ENCODE assay signal across 20 mouse cellular contexts in the genomic region with DNA sequence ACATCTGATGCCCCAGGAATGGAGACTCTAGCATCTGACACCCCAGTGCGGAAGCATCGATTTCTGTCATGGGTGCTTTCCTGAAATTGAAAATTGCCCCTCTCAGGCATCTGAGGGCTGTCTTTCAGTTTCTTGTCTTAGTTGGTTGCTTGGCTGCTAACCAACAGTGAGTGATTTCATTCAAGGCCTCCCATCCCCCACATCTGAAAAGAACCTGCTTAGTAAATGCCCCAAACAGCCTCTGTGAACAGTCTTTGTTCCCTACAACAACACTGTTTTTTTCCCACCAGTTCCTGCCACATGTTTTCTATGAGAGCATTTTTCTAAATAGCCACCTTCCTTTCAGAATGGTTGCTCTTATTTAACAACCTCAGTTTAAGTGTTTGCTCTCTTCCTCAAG.
A peak's percentile ranks its signal among the peaks of the same experiment; 100 is the strongest.
DNase-seq lines count a peak whose midpoint lies in the region; ATAC-seq and TF ChIP-seq lines count a peak whose summit lies in the region.
"Had no signal": no experiment of that assay in that cellular context is flagged by ENCODE, and none has a peak within 500 bp of the region (broad histone marks: within the 10 kb centered on the region; RNA-seq: fewer than 3 reads in every experiment).

No protein-coding gene starts in this region.

- H3K9me3 ChIP-seq in midbrain, postnatal 0 days (ENCODE audit: low read length): no peaks in the 10 kb centered on the region
- no peaks in the 10 kb centered on the region for H3K9me3 ChIP-seq in midbrain, embryonic 10.5 days (replicated peaks)
- H3K9me3 ChIP-seq: hindbrain, embryonic 12.5 days; limb, embryonic 12.5 days; neural tube, embryonic 12.5 days had no signal

- no peak overlapping the region for H3K9ac ChIP-seq in midbrain, postnatal 0 days (replicated peaks; ENCODE audit: low read length, poor library complexity, severe bottlenecking)
- H3K9ac ChIP-seq: hindbrain, embryonic 12.5 days; limb, embryonic 12.5 days; neural tube, embryonic 12.5 days had no signal

- H3K4me3 ChIP-seq in midbrain, postnatal 0 days (ENCODE audit: low read depth, low read length): no peak overlapping the region
- H3K4me3 ChIP-seq in midbrain, embryonic 10.5 days: no peak overlapping the region
- H3K4me3 ChIP-seq: hindbrain, embryonic 12.5 days; layer of hippocampus, adult 2 months; limb, embryonic 12.5 days; megakaryocyte, embryonic 14.5 days; neural tube, embryonic 12.5 days had no signal

- TF ChIP-seq CTCF in midbrain, postnatal 0 days (IDR thresholded peaks at IDR 0.05): no peak

- 0 out of 2 replicates have a peak, but pooled peaks cover 3% of the 10 kb centered on the region for H3K4me1 ChIP-seq in midbrain, postnatal 0 days (ENCODE audit: insufficient read depth, low read length)
- H3K4me1 ChIP-seq in midbrain, embryonic 10.5 days: peaks cover 17% of the 10 kb centered on the region
- H3K4me1 ChIP-seq: megakaryocyte, embryonic 14.5 days had no signal

- ATAC-seq in midbrain, postnatal 0 days (ENCODE audit: low FRiP score): no peak
- no peak for ATAC-seq in cerebellum, adult (ENCODE audit: insufficient number of reproducible peaks, low FRiP score, low TSS enrichment)

- H3K36me3 ChIP-seq in midbrain, postnatal 0 days (ENCODE audit: insufficient read depth, low read length): no peaks in the 10 kb centered on the region
- H3K36me3 ChIP-seq in midbrain, embryonic 10.5 days: no peaks in the 10 kb centered on the region
- H3K36me3 ChIP-seq: hindbrain, embryonic 12.5 days; limb, embryonic 12.5 days; neural tube, embryonic 12.5 days had no signal

- WGBS in midbrain, postnatal 0 days: 73% methylated on average over 2 of the region's 2 CpGs
- WGBS in midbrain, embryonic 10.5 days: 88% methylated on average over 2 of the region's 2 CpGs

- H3K27me3 ChIP-seq in midbrain, postnatal 0 days (ENCODE audit: insufficient read depth, low read length): no peaks in the 10 kb centered on the region
- H3K27me3 ChIP-seq in midbrain, embryonic 10.5 days (ENCODE audit: low read depth, poor library complexity, severe bottlenecking): no peaks in the 10 kb centered on the region
- H3K27me3 ChIP-seq: hindbrain, embryonic 12.5 days; limb, embryonic 12.5 days; megakaryocyte, embryonic 14.5 days; neural tube, embryonic 12.5 days had no signal

- no peak overlapping the region for H3K4me2 ChIP-seq in midbrain, postnatal 0 days (ENCODE audit: low read depth, low read length, poor library complexity, severe bottlenecking)
- H3K4me2 ChIP-seq: hindbrain, embryonic 12.5 days; limb, embryonic 12.5 days; neural tube, embryonic 12.5 days had no signal

- H3K27ac ChIP-seq in midbrain, postnatal 0 days (ENCODE audit: low read depth, low read length): no peak overlapping the region
- no peak overlapping the region for H3K27ac ChIP-seq in midbrain, embryonic 10.5 days (replicated peaks)
- H3K27ac ChIP-seq: hindbrain, embryonic 12.5 days; layer of hippocampus, adult 2 months; limb, embryonic 12.5 days; neural tube, embryonic 12.5 days; stomach, postnatal 0 days had no signal

- peak; percentile 31 for DNase-seq in embryo, embryonic 11 days
- DNase-seq in embryo, embryonic 10 days (ENCODE audit: low spot score): no peak
- DNase-seq in kidney, adult 9 months: peak; percentile 40
- no peak for DNase-seq in kidney, postnatal 4 days
- DNase-seq in midbrain, postnatal 0 days (ENCODE audit: low spot score): peak; percentile 34
- no peak for DNase-seq in midbrain, embryonic 10.5 days (ENCODE audit: low spot score)
- no peak for DNase-seq in ovary, adult 18-20 months (ENCODE audit: low spot score)
- DNase-seq: adrenal gland, adult 8-10 months; cerebellum, adult 18-20 months; cerebellum, postnatal 36 days; gastrocnemius, postnatal 25 days; lung, postnatal 14 days; thymus, postnatal 14 days had no signal

Comparison
In these comparisons a context has a peak if more than half of its experiments do, and no peak if none do; other contexts are left out.
1. DNase-seq: peak in embryo, embryonic 11 days (single experiment), kidney, adult 9 months (single experiment) and midbrain, postnatal 0 days (single experiment); none in embryo, embryonic 10 days (single experiment), kidney, postnatal 4 days (0 of 2), midbrain, embryonic 10.5 days (single experiment) and ovary, adult 18-20 months (single experiment).